Mouse (Mus musculus) CD4-positive, CD25-positive, alpha-beta regulatory T cell, adult 2 months (primary cell): ENCODE data around the gene Spryd3.

Experiments
- DNase-seq: peaks from one replicate; pipeline ENCODE4 v3.0.0-alpha.2; 2012; ENCODE audit warnings: low read depth, low spot score

Gene Spryd3

DNA sequence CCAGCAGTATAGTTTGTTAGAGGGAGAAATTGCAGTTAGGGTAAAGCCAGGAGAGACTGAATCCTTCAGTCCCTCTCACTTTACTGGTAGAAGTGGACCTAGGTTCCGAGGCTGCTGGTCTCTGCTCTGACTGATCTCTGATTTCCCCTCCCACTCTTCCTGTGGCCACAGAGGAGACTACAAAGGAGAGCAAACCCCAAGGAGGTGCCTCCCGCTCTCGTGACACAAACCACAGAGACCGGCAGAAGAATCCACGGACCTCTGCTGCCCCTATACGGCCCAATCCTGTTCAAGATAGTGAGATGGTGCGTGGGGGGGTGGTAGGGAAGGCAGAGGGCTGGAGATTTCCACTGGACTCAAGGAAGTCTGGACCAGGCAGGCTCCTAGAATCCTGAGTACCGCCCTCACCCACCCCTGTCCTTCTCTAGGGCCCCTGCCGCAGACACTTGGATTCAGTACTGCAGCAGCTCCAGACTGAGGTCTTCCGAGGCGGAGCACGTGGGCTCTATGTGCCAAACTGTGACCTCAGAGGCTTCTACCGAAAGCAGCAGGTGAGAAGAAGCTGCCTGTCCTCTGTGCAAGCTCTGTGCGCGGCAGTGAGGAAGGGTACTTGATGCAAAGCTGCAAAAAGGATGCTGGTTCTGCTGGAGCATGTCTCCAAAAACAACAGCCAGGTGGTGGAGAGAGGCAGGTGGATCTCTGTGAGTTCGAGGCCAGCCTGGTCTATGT lies 11.8 kb upstream of the Spryd3 start:
- DNase-seq, result peak; percentile 32

GRCm38 (mm10) chr15:102146882-102147281 lies 10.8 kb upstream of the Spryd3 start:
- DNase-seq, result peak; percentile 71

- DNase-seq, result no peak
Observed at GRCm38 (mm10) chr15:102146089-102146488, 10.1 kb upstream of the Spryd3 start.

DNA sequence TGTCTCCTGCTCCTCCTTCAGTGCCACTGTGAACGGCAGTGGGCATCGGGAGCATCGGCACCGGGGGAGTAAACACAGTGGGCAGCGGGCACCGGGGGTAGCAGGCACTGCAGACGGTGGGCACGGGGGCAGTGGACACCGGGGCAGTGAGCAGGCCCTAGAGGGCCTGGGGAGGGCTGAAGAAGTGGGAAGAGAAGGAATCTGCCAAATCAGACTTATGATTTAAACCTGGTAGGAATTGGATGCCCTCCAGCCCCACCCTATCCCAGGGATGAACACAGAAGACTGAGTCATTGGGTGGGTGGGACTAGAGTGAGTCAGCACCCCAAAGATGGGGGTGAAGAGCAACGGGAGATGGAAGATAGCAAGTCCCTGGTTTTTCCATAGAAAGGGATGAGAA lies 9.3 kb upstream of the Spryd3 start:
- no peak for DNase-seq

GRCm38 (mm10) chr15:102144726-102145125 lies 8.7 kb upstream of the Spryd3 start:
- DNase-seq, result no peak

- DNase-seq, result no peak
Observed at GRCm38 (mm10) chr15:102144274-102144711, 8.3 kb upstream of the Spryd3 start, which contains the start of gene Igfbp6. TSS of gene Igfbp6 (plus strand) at chr15:102144362.

DNA sequence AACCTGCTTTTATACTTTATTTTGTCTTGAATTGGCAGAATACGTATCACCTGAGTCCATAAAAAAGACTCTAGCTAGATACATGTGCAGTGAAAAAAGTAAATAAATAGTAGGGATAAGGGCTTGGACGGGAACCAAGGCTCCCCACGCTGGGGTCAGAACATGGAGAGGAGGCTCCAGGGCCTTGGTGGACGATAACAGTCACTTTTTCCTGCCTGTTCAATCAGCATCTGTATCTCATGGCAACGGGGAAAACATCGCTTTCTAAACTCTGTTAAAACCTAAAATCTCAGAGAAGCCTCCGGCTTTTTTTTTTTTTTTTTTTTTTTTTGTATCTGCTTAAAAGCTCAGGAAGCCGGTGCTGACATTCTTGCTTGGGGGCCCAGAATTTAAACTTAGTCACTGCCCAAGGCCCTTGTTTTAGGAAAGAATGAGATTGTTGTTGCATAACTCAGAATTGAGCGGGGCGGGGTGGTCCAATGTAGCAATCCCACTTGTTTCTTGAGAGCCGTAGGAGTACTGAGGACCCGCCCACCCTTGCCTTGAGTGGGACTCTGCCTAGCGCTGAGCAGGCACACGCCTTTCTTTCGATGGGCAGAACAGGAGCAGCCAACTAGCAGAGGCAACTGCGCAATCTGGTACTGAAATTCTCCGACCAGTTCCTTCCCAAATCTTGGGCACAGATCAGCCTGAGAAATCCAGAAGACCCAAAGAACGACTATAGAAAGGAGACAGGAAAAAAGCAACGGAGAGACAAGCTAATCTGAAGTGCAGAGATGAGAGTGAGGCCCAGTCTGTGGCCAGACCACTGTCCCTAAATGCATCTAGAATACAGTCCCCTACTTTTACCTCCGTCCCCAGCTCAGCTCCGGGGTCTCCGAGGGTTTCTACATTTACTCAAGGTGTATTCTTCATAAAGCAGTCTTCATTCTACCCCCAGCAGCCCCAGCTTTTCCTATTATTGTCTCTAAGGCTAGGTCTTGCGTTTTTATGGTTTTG lies 7.2 kb upstream of the Spryd3 start:
- DNase-seq, result no peak

- no peak for DNase-seq
Observed at GRCm38 (mm10) chr15:102141120-102141519, 5.1 kb upstream of the Spryd3 start.

- DNase-seq, result no peak
Observed at GRCm38 (mm10) chr15:102135522-102136128, 409 bp downstream of the Spryd3 start.

DNA sequence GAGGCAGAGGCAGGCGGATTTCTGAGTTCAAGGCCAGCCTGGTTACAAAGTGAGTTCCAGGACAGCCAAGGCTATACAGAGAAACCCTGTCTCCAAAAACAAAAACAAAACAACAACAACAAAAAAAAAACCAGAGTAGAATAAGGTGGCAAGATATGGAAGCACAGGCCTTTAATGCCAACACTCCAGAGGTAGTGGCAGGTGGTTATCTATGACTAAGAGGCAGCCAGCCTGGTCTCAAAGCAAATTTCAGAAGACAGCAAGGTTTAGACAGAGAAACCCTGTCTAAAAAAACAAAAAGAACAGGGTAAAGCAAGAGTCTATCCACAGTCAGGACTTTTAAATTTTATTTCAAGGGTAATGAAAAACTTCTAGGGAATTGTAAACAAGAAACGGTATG lies 1.3 kb downstream of the Spryd3 start:
- DNase-seq, result no peak

GRCm38 (mm10) chr15:102133314-102133713 lies 2.7 kb downstream of the Spryd3 start:
- no peak for DNase-seq

GRCm38 (mm10) chr15:102126303-102126702 lies 9.7 kb downstream of the Spryd3 start:
- DNase-seq, result no peak

DNA sequence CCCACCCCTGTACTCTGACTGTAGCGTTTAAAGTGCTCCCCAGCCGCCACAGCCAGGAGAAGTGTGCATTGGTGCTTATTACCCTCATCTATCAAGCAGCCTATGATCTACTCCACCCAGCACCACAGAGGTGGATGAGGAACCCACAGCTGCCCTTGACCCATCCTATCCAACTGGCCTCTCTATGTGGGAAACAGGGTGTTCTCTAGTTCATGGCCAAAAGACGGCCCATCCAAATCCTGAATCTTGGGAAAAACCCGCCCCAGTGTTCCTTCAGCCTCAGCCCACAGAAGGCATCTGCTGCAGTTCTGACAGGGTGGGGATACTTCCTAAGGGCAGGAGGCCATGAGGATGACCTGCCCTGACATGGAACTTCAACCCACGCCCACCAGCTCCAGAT lies 15.5 kb downstream of the Spryd3 start:
- no peak for DNase-seq

- no peak for DNase-seq
Observed at GRCm38 (mm10) chr15:102119831-102120170, 16.2 kb downstream of the Spryd3 start.

GRCm38 (mm10) chr15:102119121-102119830 lies 16.8 kb downstream of the Spryd3 start:
- no peak for DNase-seq

- no peak for DNase-seq
Observed at GRCm38 (mm10) chr15:102118591-102118990, 17.4 kb downstream of the Spryd3 start.

DNA sequence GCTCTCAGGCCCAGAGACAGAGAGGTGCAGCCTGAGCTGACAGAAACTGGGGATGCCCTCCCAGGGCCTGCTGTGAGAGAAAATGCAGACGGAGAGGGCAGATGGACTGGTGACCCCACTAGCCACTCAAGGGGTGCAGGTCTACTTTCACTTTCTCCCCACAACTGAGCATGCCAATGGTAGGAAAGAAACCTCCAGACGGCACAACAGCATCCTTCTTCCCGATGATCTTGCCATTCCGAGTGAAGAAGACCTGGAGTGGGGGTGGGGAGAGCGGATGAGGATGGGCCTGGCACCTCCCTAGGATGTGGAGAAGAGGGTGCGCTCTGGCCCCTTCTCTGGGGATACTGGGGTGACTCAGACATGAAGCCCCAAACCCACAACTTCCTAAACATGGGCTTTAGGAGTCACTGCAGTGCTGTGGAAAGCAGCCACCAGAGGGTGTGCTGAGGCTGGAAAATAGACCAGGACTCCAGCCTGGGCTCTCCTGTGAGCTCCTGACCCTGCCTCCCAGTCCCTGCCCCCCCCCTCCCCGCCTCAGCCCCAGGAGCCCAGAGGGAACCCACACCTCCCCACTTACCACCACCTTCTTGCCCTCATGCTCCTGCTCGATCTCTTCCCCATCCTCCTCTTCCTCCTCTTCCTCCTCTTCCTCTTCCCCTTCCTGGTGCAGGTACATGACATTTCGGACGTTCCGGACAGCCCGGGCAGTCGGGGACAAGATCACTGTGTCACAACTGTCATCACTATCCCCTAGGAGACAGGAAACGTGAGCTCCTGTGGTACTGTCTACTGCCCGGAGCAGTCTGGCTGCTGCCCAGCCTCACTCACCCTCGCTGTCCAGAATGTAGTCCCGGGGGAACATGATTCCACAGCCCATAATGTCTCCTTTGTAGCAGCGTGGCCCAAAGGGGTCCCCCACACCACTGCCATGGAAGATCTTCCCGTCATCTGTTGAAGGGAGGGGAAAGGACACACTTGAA lies 18.3 kb downstream of the Spryd3 start:
- DNase-seq, result no peak

GRCm38 (mm10) chr15:102116753-102117415 lies 19.1 kb downstream of the Spryd3 start:
- DNase-seq, result no peak

DNA sequence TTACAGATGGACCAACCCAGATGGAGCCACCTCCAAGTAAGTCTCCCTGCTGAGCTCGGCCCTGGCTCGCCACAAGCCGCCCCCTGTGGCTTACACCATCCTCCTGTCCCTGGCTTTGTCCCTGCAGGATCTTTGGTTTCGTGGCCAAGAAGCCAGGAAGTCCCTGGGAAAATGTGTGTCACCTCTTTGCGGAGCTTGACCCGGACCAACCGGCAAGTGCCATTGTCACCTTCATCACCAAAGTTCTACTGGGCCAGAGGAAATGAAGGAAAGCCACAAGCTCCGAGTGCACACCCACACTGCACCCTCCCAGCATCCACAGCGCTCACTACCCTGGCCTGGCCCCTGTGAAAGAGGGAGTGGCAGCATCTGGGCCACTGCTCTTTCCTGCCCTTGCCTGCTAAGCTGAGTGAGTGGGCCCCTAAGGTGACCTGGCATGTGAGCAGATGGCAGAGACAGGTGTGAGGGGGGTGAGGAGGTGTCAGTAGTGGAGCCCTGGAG lies 20.3 kb downstream of the Spryd3 start:
- DNase-seq, result peak; percentile 73
